Mouse (Mus musculus): ENCODE results near the gene Umodl1.

Gene Umodl1

GRCm38 (mm10) chr17:30954340-30954739 lies at the start of gene Umodl1:
Umodl1 (plus strand) TSS chr17:30954640.
- DNase-seq (ENCODE audit: low spot score in 2 of 2): no peak

GRCm38 (mm10) chr17:30907577-30907976 lies 46.9 kb upstream of the Umodl1 start:
- DNase-seq (ENCODE audit: low spot score in 2 of 2): no peak

- no peak for DNase-seq (ENCODE audit: low spot score in 2 of 2)
Measured at GRCm38 (mm10) chr17:30910866-30911731, 43.3 kb upstream of the Umodl1 start.

GRCm38 (mm10) chr17:30911732-30912088 lies 42.7 kb upstream of the Umodl1 start:
- DNase-seq (ENCODE audit: low spot score in 2 of 2): no peak

- no peak for DNase-seq (ENCODE audit: low spot score in 2 of 2)
Measured at GRCm38 (mm10) chr17:30912536-30912935, 41.9 kb upstream of the Umodl1 start.

- no peak for DNase-seq (ENCODE audit: low spot score in 2 of 2)
Measured at GRCm38 (mm10) chr17:30914264-30914663, 40.2 kb upstream of the Umodl1 start.

GRCm38 (mm10) chr17:30923566-30923965 lies 30.9 kb upstream of the Umodl1 start:
- DNase-seq (ENCODE audit: low spot score in 2 of 2): no peak

GRCm38 (mm10) chr17:30930827-30931226 lies 23.6 kb upstream of the Umodl1 start:
- no peak for DNase-seq (ENCODE audit: low spot score in 2 of 2)

- DNase-seq (ENCODE audit: low spot score in 2 of 2): no peak
Measured at GRCm38 (mm10) chr17:30932836-30933235, 21.6 kb upstream of the Umodl1 start.

- no peak for DNase-seq (ENCODE audit: low spot score in 2 of 2)
Measured at GRCm38 (mm10) chr17:30935301-30935700, 19.1 kb upstream of the Umodl1 start.

- no peak for DNase-seq (ENCODE audit: low spot score in 2 of 2)
Measured at GRCm38 (mm10) chr17:30938554-30938953, 15.9 kb upstream of the Umodl1 start.

- DNase-seq (ENCODE audit: low spot score in 2 of 2): no peak
Measured at GRCm38 (mm10) chr17:30948382-30948781, 6.1 kb upstream of the Umodl1 start.

GRCm38 (mm10) chr17:30950780-30951179 lies 3.7 kb upstream of the Umodl1 start:
- DNase-seq (ENCODE audit: low spot score in 2 of 2): peak; percentile 32 to 80

- no peak for DNase-seq (ENCODE audit: low spot score in 2 of 2)
Measured at GRCm38 (mm10) chr17:30951600-30951999, 2.8 kb upstream of the Umodl1 start.

- no peak for DNase-seq (ENCODE audit: low spot score in 2 of 2)
Measured at GRCm38 (mm10) chr17:30961936-30962592, 7.6 kb downstream of the Umodl1 start.

- no peak for DNase-seq (ENCODE audit: low spot score in 2 of 2)
Measured at GRCm38 (mm10) chr17:30962880-30963279, 8.4 kb downstream of the Umodl1 start.

- no peak for DNase-seq (ENCODE audit: low spot score in 2 of 2)
Measured at GRCm38 (mm10) chr17:30969983-30970382, 15.5 kb downstream of the Umodl1 start.

- no peak for DNase-seq (ENCODE audit: low spot score in 2 of 2)
Measured at GRCm38 (mm10) chr17:30971877-30972276, 17.4 kb downstream of the Umodl1 start.

GRCm38 (mm10) chr17:30973332-30973731 lies 18.9 kb downstream of the Umodl1 start:
- DNase-seq (ENCODE audit: low spot score in 2 of 2): no peak

GRCm38 (mm10) chr17:30977290-30977689 lies 22.9 kb downstream of the Umodl1 start:
- no peak for DNase-seq (ENCODE audit: low spot score in 2 of 2)

GRCm38 (mm10) chr17:30978556-30978955 lies 24.1 kb downstream of the Umodl1 start:
- DNase-seq (ENCODE audit: low spot score in 2 of 2): no peak

GRCm38 (mm10) chr17:30983521-30983920 lies 29.1 kb downstream of the Umodl1 start:
- DNase-seq (ENCODE audit: low spot score in 2 of 2): no peak

GRCm38 (mm10) chr17:30990254-30990653 lies 35.8 kb downstream of the Umodl1 start:
- peak in 1 of 2 experiments; percentile 43 for DNase-seq (ENCODE audit: low spot score in 2 of 2)

All from thymus, postnatal 10 days (tissue).